Mouse (Mus musculus): Measurements from ENCODE around the gene Klhdc4. TPM values are rescaled to one million over a fixed set of nuclear protein-coding genes. Genes with fewer than 3 reads are reported as not detected.

The Klhdc4 gene
- polyA plus RNA-seq, 1 experiment from 2014 or later: 44.4 TPM

DNA sequence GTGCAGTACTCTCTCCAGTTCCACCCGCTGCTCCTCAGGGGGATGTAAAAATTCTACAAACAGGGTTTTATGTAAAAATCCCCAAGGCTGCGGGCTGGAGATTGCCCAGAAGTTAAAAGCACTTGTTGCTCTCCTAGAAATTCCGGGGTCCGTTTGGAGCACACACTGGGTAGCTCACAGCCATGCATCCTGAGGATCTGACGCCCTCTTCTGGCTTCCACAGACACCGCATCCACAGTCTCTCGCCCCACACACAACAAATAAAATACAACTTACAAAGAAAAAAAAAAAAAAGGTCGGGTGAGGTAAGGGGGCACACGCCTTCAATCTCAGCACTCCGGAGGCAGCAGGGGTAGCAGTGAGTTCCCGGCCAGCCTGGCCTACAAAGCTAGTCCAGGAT is 21.3 kb downstream of the Klhdc4 start:
- Histone ChIP-seq H3K4me1 (ENCODE audit: control insufficient read depth, insufficient read depth, low read length) (no peaks in the 10 kb centered on the region), H3K9ac (ENCODE audit: low read depth, low read length) (no peak overlapping the region), H3K4me3 (ENCODE audit: low read length) (no peak overlapping the region), H3K27ac (ENCODE audit: low read depth, low read length) (no peak overlapping the region), H3K36me3 (ENCODE audit: control insufficient read depth, insufficient read depth, low read length) (peaks cover 54% of the 10 kb centered on the region), H3K4me2 (replicated peaks; ENCODE audit: low read depth, low read length) (no peak overlapping the region), H3K27me3 (ENCODE audit: control insufficient read depth, insufficient read depth, low read length) (no peaks in the 10 kb centered on the region), H3K9me3 (ENCODE audit: control insufficient read depth, low read length) (no peaks in the 10 kb centered on the region)
- no peak for ATAC-seq (ENCODE audit: low FRiP score, low TSS enrichment)
- 81% methylated on average over 11 of the region's 11 CpGs for WGBS

DNA sequence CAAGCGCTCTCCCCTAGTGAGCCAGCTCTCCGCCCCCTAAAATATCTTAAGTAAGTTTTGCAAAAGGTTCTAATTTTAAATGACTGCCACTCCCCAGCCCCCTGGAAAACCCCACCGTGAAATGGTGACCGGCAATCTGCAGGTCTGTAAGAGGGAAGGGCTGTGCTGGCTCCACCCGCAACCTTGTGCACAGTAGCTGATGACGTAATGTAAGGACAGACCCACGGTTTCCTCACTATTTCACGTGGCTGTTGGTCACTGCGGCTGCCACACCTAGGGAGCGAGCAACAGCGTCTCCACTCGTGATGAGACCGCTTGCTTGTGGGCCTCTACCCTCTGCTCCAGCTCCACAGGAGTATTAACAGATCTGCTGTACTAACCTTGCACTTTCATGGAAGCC is 23.2 kb downstream of the Klhdc4 start:
- no peak overlapping the region for H3K4me2 ChIP-seq (replicated peaks; ENCODE audit: low read depth, low read length)
- H3K36me3 ChIP-seq (ENCODE audit: control insufficient read depth, insufficient read depth, low read length): peaks cover 53% of the 10 kb centered on the region
- no peaks in the 10 kb centered on the region for H3K4me1 ChIP-seq (ENCODE audit: control insufficient read depth, insufficient read depth, low read length)
- H3K9ac ChIP-seq (ENCODE audit: low read depth, low read length): no peak overlapping the region
- H3K27ac ChIP-seq (ENCODE audit: low read depth, low read length): no peak overlapping the region
- 90% methylated on average over 13 of the region's 13 CpGs for WGBS
- no peaks in the 10 kb centered on the region for H3K9me3 ChIP-seq (ENCODE audit: control insufficient read depth, low read length)
- no peaks in the 10 kb centered on the region for H3K27me3 ChIP-seq (ENCODE audit: control insufficient read depth, insufficient read depth, low read length)
- ATAC-seq (ENCODE audit: low FRiP score, low TSS enrichment): no peak
- H3K4me3 ChIP-seq (ENCODE audit: low read length): no peak overlapping the region

DNA sequence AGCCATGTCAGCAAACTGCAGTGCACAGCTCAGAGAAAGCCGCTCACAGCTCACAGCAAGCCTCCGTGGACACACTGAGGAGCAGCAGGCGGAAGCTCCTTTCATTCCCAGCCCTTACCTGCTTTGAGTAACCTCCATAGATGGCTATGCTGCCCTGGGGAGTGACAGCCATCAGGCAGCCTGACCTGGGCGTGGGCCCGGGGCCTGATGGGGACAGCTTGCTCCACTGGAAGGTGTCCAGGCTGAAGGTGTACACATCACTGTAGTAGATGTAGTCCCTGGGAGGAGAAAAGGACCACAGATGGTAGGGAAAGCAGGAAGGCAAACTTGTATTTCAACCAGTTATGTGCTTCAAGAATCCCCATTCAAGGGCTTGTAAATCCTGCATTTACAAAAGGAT is 24.5 kb downstream of the Klhdc4 start:
- Histone ChIP-seq H3K9me3 (ENCODE audit: control insufficient read depth, low read length) (no peaks in the 10 kb centered on the region), H3K36me3 (ENCODE audit: control insufficient read depth, insufficient read depth, low read length) (peaks cover 66% of the 10 kb centered on the region), H3K4me1 (ENCODE audit: control insufficient read depth, insufficient read depth, low read length) (no peaks in the 10 kb centered on the region), H3K4me2 (replicated peaks; ENCODE audit: low read depth, low read length) (no peak overlapping the region), H3K9ac (ENCODE audit: low read depth, low read length) (no peak overlapping the region), H3K27me3 (ENCODE audit: control insufficient read depth, insufficient read depth, low read length) (no peaks in the 10 kb centered on the region), H3K4me3 (ENCODE audit: low read length) (no peak overlapping the region), H3K27ac (ENCODE audit: low read depth, low read length) (no peak overlapping the region)
- whole genome bisulfite sequencing: 94% methylated on average over 5 of the region's 5 CpGs
- no peak for ATAC-seq (ENCODE audit: low FRiP score, low TSS enrichment)

DNA sequence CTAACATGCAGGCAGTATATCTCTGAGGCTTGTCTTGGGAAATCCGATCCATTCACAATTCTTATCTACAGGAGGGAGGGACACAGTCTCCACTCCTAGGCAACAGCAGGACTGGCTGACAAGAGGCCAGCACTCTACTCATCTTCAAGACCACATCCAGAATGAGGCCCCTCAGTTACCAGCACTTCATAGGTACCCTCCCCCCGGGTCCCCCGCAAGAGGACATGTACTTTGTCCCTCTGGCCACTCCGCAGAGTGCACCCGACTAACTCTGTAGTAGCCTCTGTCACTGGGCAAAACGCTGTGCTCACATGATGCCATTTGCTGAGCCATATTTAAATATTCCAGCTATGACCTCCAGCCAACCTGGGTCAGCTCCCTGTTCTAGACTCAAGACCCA is 31.0 kb downstream of the Klhdc4 start:
- Histone ChIP-seq H3K9me3 (ENCODE audit: control insufficient read depth, low read length) (no peaks in the 10 kb centered on the region), H3K4me1 (ENCODE audit: control insufficient read depth, insufficient read depth, low read length) (no peaks in the 10 kb centered on the region), H3K4me2 (replicated peaks; ENCODE audit: low read depth, low read length) (no peak overlapping the region), H3K27me3 (ENCODE audit: control insufficient read depth, insufficient read depth, low read length) (no peaks in the 10 kb centered on the region), H3K9ac (ENCODE audit: low read depth, low read length) (no peak overlapping the region), H3K36me3 (ENCODE audit: control insufficient read depth, insufficient read depth, low read length) (peaks cover 77% of the 10 kb centered on the region), H3K4me3 (ENCODE audit: low read length) (no peak overlapping the region), H3K27ac (ENCODE audit: low read depth, low read length) (no peak overlapping the region)
- WGBS: 88% methylated on average over 6 of the region's 6 CpGs
- no peak for ATAC-seq (ENCODE audit: low FRiP score, low TSS enrichment)

DNA sequence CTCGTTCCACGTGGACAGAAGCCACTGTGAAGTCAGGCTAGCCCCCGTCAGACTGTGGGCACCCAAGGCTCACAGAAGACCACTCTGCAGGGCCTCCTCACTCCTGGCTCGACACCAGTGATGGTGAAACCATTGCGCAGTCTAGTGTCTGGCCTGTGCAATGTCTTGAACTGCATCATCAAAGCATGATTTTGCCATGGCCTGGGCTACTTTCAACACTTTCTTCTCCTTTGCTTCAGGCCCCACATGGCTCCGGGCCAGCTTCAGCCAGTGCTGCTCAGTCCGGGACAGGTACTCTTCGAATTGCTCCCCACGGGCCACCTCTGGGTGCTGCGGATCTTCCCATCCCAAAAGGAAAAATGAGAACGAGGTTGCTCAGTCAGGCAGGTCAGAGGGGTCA is 33.0 kb downstream of the Klhdc4 start:
- Histone ChIP-seq H3K9ac (ENCODE audit: low read depth, low read length) (no peak overlapping the region), H3K36me3 (ENCODE audit: control insufficient read depth, insufficient read depth, low read length) (peaks cover 65% of the 10 kb centered on the region), H3K4me3 (ENCODE audit: low read length) (no peak overlapping the region), H3K27ac (ENCODE audit: low read depth, low read length) (no peak overlapping the region), H3K4me1 (ENCODE audit: control insufficient read depth, insufficient read depth, low read length) (no peaks in the 10 kb centered on the region), H3K4me2 (replicated peaks; ENCODE audit: low read depth, low read length) (no peak overlapping the region), H3K9me3 (ENCODE audit: control insufficient read depth, low read length) (no peaks in the 10 kb centered on the region), H3K27me3 (ENCODE audit: control insufficient read depth, insufficient read depth, low read length) (no peaks in the 10 kb centered on the region)
- ATAC-seq (ENCODE audit: low FRiP score, low TSS enrichment): no peak
- 91% methylated on average over 11 of the region's 11 CpGs for WGBS

DNA sequence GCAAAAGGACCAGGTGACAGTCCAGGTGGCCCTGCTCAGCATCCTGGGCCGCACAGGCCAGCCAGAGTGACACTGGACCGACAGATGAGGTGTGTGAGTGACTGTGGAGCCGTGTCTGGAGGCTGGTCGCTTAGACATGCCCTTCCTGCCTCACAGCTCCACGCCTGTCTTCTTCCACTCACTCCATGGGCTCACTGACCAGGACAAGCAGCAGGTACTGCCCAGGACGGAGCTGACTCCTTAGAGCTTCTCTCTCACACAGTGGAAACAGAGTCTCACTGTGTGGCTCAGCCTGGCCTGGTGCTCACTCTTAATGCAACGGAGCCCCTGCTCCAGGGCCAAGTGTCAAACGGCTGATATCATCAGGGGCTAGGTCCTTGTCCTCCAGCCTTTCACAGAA is 33.9 kb downstream of the Klhdc4 start:
- WGBS: 89% methylated on average over 8 of the region's 8 CpGs
- H3K36me3 ChIP-seq (ENCODE audit: control insufficient read depth, insufficient read depth, low read length): peaks cover 56% of the 10 kb centered on the region
- H3K9ac ChIP-seq (ENCODE audit: low read depth, low read length): no peak overlapping the region
- no peak overlapping the region for H3K27ac ChIP-seq (ENCODE audit: low read depth, low read length)
- H3K4me2 ChIP-seq (replicated peaks; ENCODE audit: low read depth, low read length): no peak overlapping the region
- H3K27me3 ChIP-seq (ENCODE audit: control insufficient read depth, insufficient read depth, low read length): no peaks in the 10 kb centered on the region
- H3K4me3 ChIP-seq (ENCODE audit: low read length): no peak overlapping the region
- no peak for ATAC-seq (ENCODE audit: low FRiP score, low TSS enrichment)
- H3K4me1 ChIP-seq (ENCODE audit: control insufficient read depth, insufficient read depth, low read length): no peaks in the 10 kb centered on the region
- H3K9me3 ChIP-seq (ENCODE audit: control insufficient read depth, low read length): no peaks in the 10 kb centered on the region

DNA sequence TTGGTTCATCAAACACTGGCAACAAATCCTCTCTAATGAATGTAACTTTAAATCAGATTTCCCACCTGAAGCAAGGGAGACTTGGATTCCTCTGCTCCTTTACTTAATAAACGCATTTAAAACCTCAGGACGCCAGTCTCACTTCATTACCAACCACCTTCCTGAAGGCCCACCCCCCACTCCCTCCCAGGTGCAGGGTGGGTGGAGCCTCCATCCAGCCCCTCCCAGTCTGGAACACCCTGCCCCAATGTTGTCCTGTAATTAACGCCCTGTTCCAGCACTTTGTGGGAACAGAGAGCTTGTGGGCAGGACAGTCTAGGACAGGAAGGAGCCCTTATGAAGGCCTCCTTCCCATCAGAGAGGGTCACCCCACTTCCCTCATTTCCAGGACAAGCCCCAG is 35.2 kb downstream of the Klhdc4 start:
- Histone ChIP-seq H3K27me3 (ENCODE audit: control insufficient read depth, insufficient read depth, low read length) (no peaks in the 10 kb centered on the region), H3K4me1 (ENCODE audit: control insufficient read depth, insufficient read depth, low read length) (no peaks in the 10 kb centered on the region), H3K4me2 (replicated peaks; ENCODE audit: low read depth, low read length) (no peak overlapping the region), H3K9ac (ENCODE audit: low read depth, low read length) (no peak overlapping the region), H3K36me3 (ENCODE audit: control insufficient read depth, insufficient read depth, low read length) (peaks cover 44% of the 10 kb centered on the region), H3K27ac (ENCODE audit: low read depth, low read length) (no peak overlapping the region), H3K4me3 (ENCODE audit: low read length) (no peak overlapping the region), H3K9me3 (ENCODE audit: control insufficient read depth, low read length) (no peaks in the 10 kb centered on the region)
- WGBS: 52% methylated on average over 3 of the region's 3 CpGs
- no peak for ATAC-seq (ENCODE audit: low FRiP score, low TSS enrichment)

DNA sequence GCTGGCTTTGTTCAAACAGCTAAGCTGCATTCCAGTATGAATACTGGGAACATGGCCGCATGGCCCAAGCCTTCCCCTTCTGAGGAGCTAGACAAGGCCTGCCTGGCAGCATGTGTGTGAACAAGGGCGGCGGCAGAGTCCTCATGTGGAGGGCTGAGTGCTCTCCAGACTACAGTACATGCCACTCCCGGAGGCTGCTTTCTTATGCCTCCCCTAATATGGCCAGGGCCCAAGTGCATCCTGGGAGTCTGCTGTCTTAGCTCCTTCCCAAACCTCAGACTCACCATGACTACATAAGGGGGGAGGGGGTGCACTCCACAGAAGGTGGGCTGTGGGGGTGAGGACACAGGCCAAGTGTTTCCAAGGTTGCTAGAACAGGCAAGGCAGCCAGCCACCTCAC is 36.7 kb downstream of the Klhdc4 start:
- 83% methylated on average over 4 of the region's 4 CpGs for WGBS
- no peaks in the 10 kb centered on the region for H3K9me3 ChIP-seq (ENCODE audit: control insufficient read depth, low read length)
- H3K4me1 ChIP-seq (ENCODE audit: control insufficient read depth, insufficient read depth, low read length): no peaks in the 10 kb centered on the region
- no peak overlapping the region for H3K9ac ChIP-seq (ENCODE audit: low read depth, low read length)
- H3K4me2 ChIP-seq (replicated peaks; ENCODE audit: low read depth, low read length): no peak overlapping the region
- H3K27me3 ChIP-seq (ENCODE audit: control insufficient read depth, insufficient read depth, low read length): no peaks in the 10 kb centered on the region
- ATAC-seq (ENCODE audit: low FRiP score, low TSS enrichment): no peak
- no peak overlapping the region for H3K27ac ChIP-seq (ENCODE audit: low read depth, low read length)
- peaks cover 29% of the 10 kb centered on the region for H3K36me3 ChIP-seq (ENCODE audit: control insufficient read depth, insufficient read depth, low read length)
- H3K4me3 ChIP-seq (ENCODE audit: low read length): no peak overlapping the region

DNA sequence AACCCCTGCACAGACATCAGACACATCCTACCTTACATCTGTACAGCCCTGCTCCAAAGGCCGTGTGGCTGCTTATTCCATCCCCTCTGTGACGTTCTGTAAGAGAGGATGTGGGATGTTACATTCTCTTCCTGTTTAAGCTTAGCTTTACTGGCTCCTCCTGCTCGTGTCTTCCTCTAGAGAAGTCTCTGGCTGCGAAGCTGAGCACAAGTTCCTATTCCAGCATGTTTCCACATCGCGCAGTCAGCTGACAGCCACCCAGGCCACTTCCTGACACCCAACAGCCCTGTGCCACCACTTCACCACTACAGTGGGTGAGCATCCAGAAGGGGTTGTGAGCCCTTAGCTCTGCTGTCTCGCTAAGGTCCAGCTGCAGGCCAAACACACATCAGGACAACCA is 37.2 kb downstream of the Klhdc4 start:
- H3K4me3 ChIP-seq (ENCODE audit: low read length): no peak overlapping the region
- H3K4me2 ChIP-seq (replicated peaks; ENCODE audit: low read depth, low read length): no peak overlapping the region
- no peak overlapping the region for H3K27ac ChIP-seq (ENCODE audit: low read depth, low read length)
- H3K4me1 ChIP-seq (ENCODE audit: control insufficient read depth, insufficient read depth, low read length): no peaks in the 10 kb centered on the region
- H3K36me3 ChIP-seq (ENCODE audit: control insufficient read depth, insufficient read depth, low read length): peaks cover 24% of the 10 kb centered on the region
- 85% methylated on average over 7 of the region's 7 CpGs for WGBS
- no peaks in the 10 kb centered on the region for H3K27me3 ChIP-seq (ENCODE audit: control insufficient read depth, insufficient read depth, low read length)
- H3K9ac ChIP-seq (ENCODE audit: low read depth, low read length): no peak overlapping the region
- ATAC-seq (ENCODE audit: low FRiP score, low TSS enrichment): no peak
- H3K9me3 ChIP-seq (ENCODE audit: control insufficient read depth, low read length): no peaks in the 10 kb centered on the region

DNA sequence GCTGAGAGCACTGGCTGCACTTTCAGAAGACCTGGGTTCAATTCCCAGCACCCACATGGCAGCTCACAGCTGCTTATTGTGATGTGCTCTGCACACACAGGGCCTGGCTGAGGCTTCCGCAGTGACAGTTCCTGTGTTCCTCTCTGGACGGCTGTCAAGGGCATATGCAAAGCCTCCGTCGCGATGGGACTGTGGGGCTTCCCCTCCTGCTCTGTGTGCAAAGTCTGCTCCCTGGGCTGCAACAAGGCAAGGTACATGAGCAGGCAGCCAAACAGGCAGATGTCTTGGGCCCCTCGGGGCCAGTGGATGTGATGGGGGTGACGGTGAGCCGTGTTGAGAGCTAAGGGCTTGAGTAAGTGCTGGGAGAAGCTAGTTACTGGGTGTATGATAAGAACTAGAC is 40.6 kb downstream of the Klhdc4 start:
- Histone ChIP-seq H3K4me1 (ENCODE audit: control insufficient read depth, insufficient read depth, low read length) (no peaks in the 10 kb centered on the region), H3K9ac (ENCODE audit: low read depth, low read length) (no peak overlapping the region), H3K9me3 (ENCODE audit: control insufficient read depth, low read length) (no peaks in the 10 kb centered on the region), H3K36me3 (ENCODE audit: control insufficient read depth, insufficient read depth, low read length) (no peaks in the 10 kb centered on the region), H3K27me3 (ENCODE audit: control insufficient read depth, insufficient read depth, low read length) (no peaks in the 10 kb centered on the region), H3K4me2 (replicated peaks; ENCODE audit: low read depth, low read length) (no peak overlapping the region), H3K27ac (ENCODE audit: low read depth, low read length) (no peak overlapping the region), H3K4me3 (ENCODE audit: low read length) (no peak overlapping the region)
- ATAC-seq (ENCODE audit: low FRiP score, low TSS enrichment): no peak
- 90% methylated on average over 8 of the region's 8 CpGs for WGBS

All from kidney, embryonic 14.5 days (tissue).